Mouse (Mus musculus) cortical plate, adult 2 months (tissue): ENCODE measurements around the gene Iqce. TPM values are rescaled to one million over a fixed set of nuclear protein-coding genes. Genes with fewer than 3 reads are reported as not detected.

Source experiments
- H3K27ac ChIP-seq: fragments of 200-500 bp; 2 replicates; pipeline ENCODE4 v1.5.1; 2012; ENCODE audit warnings: low read length, control low read depth, inconsistent platforms; ENCODE audit not compliant: insufficient read depth
- H3K4me1 ChIP-seq: fragments of 200-500 bp; 2 replicates; pipeline ENCODE4 v1.6.1; 2011; ENCODE audit warnings: low read length; ENCODE audit not compliant: control insufficient read depth, insufficient read depth
- H3K4me3 ChIP-seq: fragments of 200-500 bp; 2 replicates; pipeline ENCODE4 v1.5.1; 2011; ENCODE audit warnings: mild to moderate bottlenecking, low read length, control low read depth; ENCODE audit not compliant: insufficient read depth
- CTCF ChIP-seq: fragments of 200-500 bp; IDR thresholded peaks from 2 replicates; pipeline ENCODE4 v1.5.1; 2011; ENCODE audit warnings: mild to moderate bottlenecking, control low read depth, low read length; ENCODE audit not compliant: insufficient read depth; ENCODE audit errors: extremely low read depth
- POLR2A ChIP-seq: fragments of 200-500 bp; IDR thresholded peaks from 2 replicates; pipeline ENCODE4 v1.6.1; 2011; ENCODE audit warnings: mild to moderate bottlenecking, low read length, control low read depth; ENCODE audit not compliant: insufficient read depth; ENCODE audit errors: extremely low read depth
- polyA plus RNA-seq: library from polyadenylated mRNA; depleted of rRNA; stranded (reverse); fragments of >200 nt; gene quantifications from 2 replicates; pipeline ENCODE4 v1.2.3, GENCODE M21; 2012

Iqce gene
- polyA plus RNA-seq, 1 experiment = 57.9 TPM

- no peak for TF ChIP-seq POLR2A
- TF ChIP-seq CTCF = no peak
These were observed 3.5 kb upstream of the Iqce start for GRCm38 (mm10) chr5:140705501-140706171.

GRCm38 (mm10) chr5:140704378-140705251, 2.4 kb upstream of the Iqce start, which contains the start of gene Brat1:
TSS of gene Brat1 (plus strand) at chr5:140705011.
- TF ChIP-seq CTCF = no peak
- peak; percentile 95 for TF ChIP-seq POLR2A
- peak within 1 kb of the TSS; percentile 85 for H3K27ac ChIP-seq
- H3K4me1 ChIP-seq = peaks cover 6% of the 10 kb centered on the region
- H3K4me3 ChIP-seq = peak within 1 kb of the TSS; percentile 47

More at GRCm38 (mm10) chr5:140705501-140706171, 3.5 kb upstream of the Iqce start:
- Histone ChIP-seq H3K27ac (0 out of 2 replicates have a peak overlapping the region, but pooled peaks have one; percentile 12), H3K4me1 (peaks cover 6% of the 10 kb centered on the region), H3K4me3 (peak overlapping the region; percentile 47)

GRCm38 (mm10) chr5:140703480-140704377, 1.6 kb upstream of the Iqce start:
- TF ChIP-seq CTCF (no peak), POLR2A (no peak)
- peak overlapping the region; percentile 85; the same call in 1 of the 2 replicates for H3K27ac ChIP-seq
- H3K4me1 ChIP-seq = peaks cover 6% of the 10 kb centered on the region
- H3K4me3 ChIP-seq = peak overlapping the region; percentile 47; the same call in 1 of the 2 replicates

GRCm38 (mm10) chr5:140702618-140703175, 519 bp upstream of the Iqce start:
- Histone ChIP-seq H3K4me1 (peaks cover 6% of the 10 kb centered on the region), H3K4me3 (peak overlapping the region; percentile 94), H3K27ac (peak overlapping the region; percentile 18; the same call in 1 of the 2 replicates)
- TF ChIP-seq CTCF (no peak), POLR2A (no peak)

- TF ChIP-seq CTCF (no peak), POLR2A (no peak)
- H3K4me1 ChIP-seq = peaks cover 6% of the 10 kb centered on the region
- H3K4me3 ChIP-seq = peak overlapping the region; percentile 94
- H3K27ac ChIP-seq = peak overlapping the region; percentile 81
These were observed 517 bp downstream of the Iqce start for GRCm38 (mm10) chr5:140701661-140702060.

GRCm38 (mm10) chr5:140699776-140700175, 2.4 kb downstream of the Iqce start:
- peaks cover 2% of the 10 kb centered on the region; the same call in 1 of the 2 replicates for H3K4me1 ChIP-seq
- H3K4me3 ChIP-seq = no peak overlapping the region
- TF ChIP-seq CTCF = no peak
- no peak for TF ChIP-seq POLR2A
- no peak overlapping the region for H3K27ac ChIP-seq

- H3K4me1 ChIP-seq = no peaks in the 10 kb centered on the region
- TF ChIP-seq CTCF = no peak
- H3K27ac ChIP-seq = no peak overlapping the region
- H3K4me3 ChIP-seq = no peak overlapping the region
These were observed 6.2 kb downstream of the Iqce start for GRCm38 (mm10) chr5:140695987-140696386.

- peaks cover 3% of the 10 kb centered on the region; the same call in 1 of the 2 replicates for H3K4me1 ChIP-seq
- TF ChIP-seq POLR2A (no peak), CTCF (no peak)
- H3K4me3 ChIP-seq = no peak overlapping the region
- H3K27ac ChIP-seq = no peak overlapping the region
These were observed 13.7 kb downstream of the Iqce start for GRCm38 (mm10) chr5:140688434-140688833.
